Mouse (Mus musculus): ENCODE measurements at regions not wholly inside any gene's neighbourhood (a gene's known extent, or its start where the extent isn't known, plus 50 kb on each side); places are given as distances from the start of the nearest gene placed in this dataset.

DNA sequence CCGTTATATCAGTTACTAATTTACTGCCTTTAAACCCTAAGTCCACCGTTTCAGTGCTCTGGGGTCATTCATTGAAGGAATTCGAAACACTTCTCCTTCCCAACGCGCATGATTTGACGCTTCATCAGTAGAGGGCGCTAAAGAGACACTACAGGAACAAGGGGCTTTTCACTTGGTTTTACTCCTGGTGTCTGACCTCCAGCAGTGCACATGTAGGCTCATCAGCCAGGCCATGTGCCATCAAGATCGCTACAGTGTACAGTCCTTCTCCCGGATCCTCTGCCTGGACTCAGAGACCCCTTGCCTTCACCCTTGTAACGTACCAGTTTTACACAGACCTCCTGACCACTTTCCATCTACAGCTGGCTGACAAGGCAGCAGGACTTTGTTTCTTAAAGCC lies 250.7 kb upstream of the Tsc22d2 start:
- no peak overlapping the region for H3K4me3 ChIP-seq (replicated peaks)
- no peaks in the 10 kb centered on the region for H3K36me3 ChIP-seq (replicated peaks)
- H3K4me2 ChIP-seq: no peak overlapping the region
- no peak overlapping the region for H3K27ac ChIP-seq (replicated peaks)
- no peak overlapping the region for H3K9ac ChIP-seq
- no peaks in the 10 kb centered on the region for H3K4me1 ChIP-seq (replicated peaks)
- no peaks in the 10 kb centered on the region for H3K9me3 ChIP-seq (replicated peaks)
- 5% methylated on average over 10 of the region's 10 CpGs for WGBS (ENCODE audit: insufficient replicate concordance)
- no peaks in the 10 kb centered on the region for H3K27me3 ChIP-seq
- ATAC-seq (ENCODE audit: insufficient read depth): no peak

DNA sequence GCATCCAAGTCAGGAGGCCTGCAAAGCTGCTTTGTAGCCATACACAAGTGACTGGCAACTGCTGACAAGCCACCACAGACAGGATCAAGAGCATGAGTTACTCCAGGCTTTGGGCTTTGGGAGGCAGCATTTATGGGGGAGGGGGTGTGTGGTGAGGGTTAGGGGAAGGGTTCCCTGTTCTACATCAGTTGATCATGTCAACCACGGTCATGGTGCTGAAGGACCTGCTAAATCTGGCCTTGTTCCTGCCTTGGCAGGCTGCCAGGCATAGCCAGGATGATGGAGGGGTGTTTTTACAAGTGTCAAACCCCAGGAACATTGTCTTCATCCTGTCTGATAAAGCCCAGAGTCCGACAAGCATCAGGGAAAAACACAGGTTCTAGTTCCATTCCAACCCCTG lies 247.9 kb upstream of the Tsc22d2 start:
- no peak overlapping the region for H3K9ac ChIP-seq
- no peaks in the 10 kb centered on the region for H3K9me3 ChIP-seq (replicated peaks)
- 30% methylated on average over 2 of the region's 2 CpGs for WGBS (ENCODE audit: insufficient replicate concordance)
- H3K4me1 ChIP-seq (replicated peaks): no peaks in the 10 kb centered on the region
- H3K4me3 ChIP-seq (replicated peaks): no peak overlapping the region
- H3K36me3 ChIP-seq (replicated peaks): no peaks in the 10 kb centered on the region
- ATAC-seq (ENCODE audit: insufficient read depth): no peak
- H3K27me3 ChIP-seq: no peaks in the 10 kb centered on the region
- no peak overlapping the region for H3K27ac ChIP-seq (replicated peaks)
- H3K4me2 ChIP-seq: no peak overlapping the region

DNA sequence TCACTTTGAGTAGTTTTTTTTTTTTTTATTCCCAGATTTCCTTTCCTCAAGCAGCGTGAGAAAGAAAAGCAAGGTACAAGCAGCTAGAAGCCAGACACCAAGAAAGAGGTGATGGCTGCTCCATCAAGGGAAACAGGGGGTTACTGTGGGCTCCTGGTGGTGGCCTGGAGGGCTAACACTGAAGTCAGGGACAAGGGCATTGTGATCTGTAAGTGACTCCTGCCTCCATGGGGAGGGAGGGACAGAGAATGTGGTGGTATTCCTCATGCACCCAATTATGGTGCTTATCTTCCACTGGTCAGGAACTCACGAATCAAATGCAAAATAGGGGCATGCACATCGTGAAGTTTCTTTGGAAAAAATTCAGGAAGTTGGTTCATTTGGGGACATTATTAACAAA lies 247.4 kb upstream of the Tsc22d2 start:
- no peak overlapping the region for H3K27ac ChIP-seq (replicated peaks)

DNA sequence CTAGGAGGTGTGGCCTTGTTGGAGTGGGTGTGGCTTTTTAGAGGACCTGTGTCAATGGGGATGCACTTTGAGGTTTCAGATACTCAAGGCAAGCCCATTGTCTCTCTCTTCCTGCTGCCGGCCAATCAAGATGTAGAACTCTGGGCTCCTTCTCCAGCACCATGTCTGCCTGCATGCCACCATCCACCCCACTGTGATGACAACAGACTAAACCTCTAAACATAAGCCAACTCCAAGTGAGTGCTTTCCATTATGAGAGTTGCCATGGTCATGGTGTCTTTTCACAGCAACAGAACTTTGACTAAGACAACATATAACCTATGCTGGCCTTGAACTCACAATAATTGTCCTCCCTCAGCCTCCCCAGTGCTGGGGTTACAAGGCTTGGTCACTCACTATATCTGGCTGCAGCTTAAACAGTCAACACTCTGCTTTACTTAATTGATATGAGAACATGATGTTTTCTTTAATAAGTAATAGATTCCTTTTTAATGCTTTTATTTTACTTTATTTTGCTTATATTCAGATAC lies 246.7 kb upstream of the Tsc22d2 start:
- Histone ChIP-seq H3K4me3 (replicated peaks) (no peak overlapping the region), H3K27ac (replicated peaks) (no peak overlapping the region), H3K9me3 (replicated peaks) (no peaks in the 10 kb centered on the region), H3K4me2 (no peak overlapping the region), H3K27me3 (no peaks in the 10 kb centered on the region), H3K36me3 (replicated peaks) (no peaks in the 10 kb centered on the region), H3K4me1 (replicated peaks) (no peaks in the 10 kb centered on the region), H3K9ac (no peak overlapping the region)
- ATAC-seq (ENCODE audit: insufficient read depth): no peak
- 64% methylated on average over 1 of the region's 1 CpGs for WGBS (ENCODE audit: insufficient replicate concordance)

More for the DNA sequence above, 247.4 kb upstream of the Tsc22d2 start:
- no peaks in the 10 kb centered on the region for H3K36me3 ChIP-seq (replicated peaks)
- H3K4me3 ChIP-seq (replicated peaks): no peak overlapping the region
- no peaks in the 10 kb centered on the region for H3K9me3 ChIP-seq (replicated peaks)
- H3K27me3 ChIP-seq: no peaks in the 10 kb centered on the region
- no peak for ATAC-seq (ENCODE audit: insufficient read depth)
- no peak overlapping the region for H3K9ac ChIP-seq
- H3K4me2 ChIP-seq: no peak overlapping the region
- 58% methylated on average over 3 of the region's 3 CpGs for WGBS (ENCODE audit: insufficient replicate concordance)
- H3K4me1 ChIP-seq (replicated peaks): no peaks in the 10 kb centered on the region

DNA sequence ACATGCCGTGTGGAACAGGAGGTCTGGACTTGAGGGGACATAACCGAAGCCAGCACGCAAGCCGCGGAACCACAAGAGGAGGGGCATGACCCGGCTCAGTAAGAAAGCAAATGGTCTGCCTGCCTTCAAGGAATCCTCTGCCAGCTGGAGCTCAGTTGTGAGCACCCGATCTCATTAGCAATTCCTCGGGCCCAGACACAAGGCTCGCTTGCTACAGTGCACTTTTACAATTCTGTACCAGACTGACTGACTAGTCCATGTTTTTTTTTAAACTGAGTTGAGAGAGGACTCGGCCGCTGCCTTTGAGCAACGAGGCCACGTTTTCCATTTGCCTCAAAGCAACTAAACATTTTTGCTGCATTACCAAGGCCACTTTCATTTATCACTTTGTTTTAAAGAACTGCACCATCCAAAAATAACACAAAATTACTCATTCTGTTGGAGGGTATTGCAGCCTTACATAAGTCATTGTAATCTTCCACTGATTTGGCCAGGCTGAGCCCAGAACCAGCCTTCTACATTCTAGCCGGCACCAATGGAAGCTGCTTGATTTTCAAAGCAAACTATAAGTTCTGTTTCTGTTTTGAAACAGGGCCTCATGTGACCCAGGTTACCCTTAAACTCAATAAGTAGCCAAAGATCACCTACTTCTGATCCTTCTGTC lies 245.9 kb upstream of the Tsc22d2 start:
- no peak overlapping the region for H3K27ac ChIP-seq (replicated peaks)
- ATAC-seq (ENCODE audit: insufficient read depth): no peak

DNA sequence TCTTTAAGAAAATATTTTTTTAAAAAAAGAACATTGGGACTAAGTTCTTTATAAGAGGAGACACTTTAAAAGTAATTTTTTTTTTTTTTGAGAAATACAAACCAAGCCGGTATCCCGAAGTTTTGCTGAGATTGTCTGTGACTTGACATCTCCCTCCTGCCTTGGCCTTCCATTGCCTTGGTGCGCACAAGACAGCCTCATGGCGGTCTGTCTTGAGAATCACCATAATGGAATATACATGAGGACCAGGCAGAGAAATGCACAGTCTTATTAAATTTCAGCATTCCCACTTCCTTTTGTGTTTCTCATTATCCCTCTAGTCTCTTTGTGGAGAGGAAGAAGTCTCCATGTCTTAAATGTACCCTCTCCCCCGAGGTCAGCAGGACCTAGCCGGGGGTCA lies 244.7 kb upstream of the Tsc22d2 start:
- H3K27ac ChIP-seq (replicated peaks): no peak overlapping the region
- H3K4me3 ChIP-seq (replicated peaks): no peak overlapping the region
- WGBS (ENCODE audit: insufficient replicate concordance): 70% methylated on average over 6 of the region's 6 CpGs
- H3K36me3 ChIP-seq (replicated peaks): no peaks in the 10 kb centered on the region
- H3K4me2 ChIP-seq: no peak overlapping the region
- no peaks in the 10 kb centered on the region for H3K9me3 ChIP-seq (replicated peaks)
- H3K9ac ChIP-seq: no peak overlapping the region
- no peak for ATAC-seq (ENCODE audit: insufficient read depth)
- no peaks in the 10 kb centered on the region for H3K27me3 ChIP-seq
- H3K4me1 ChIP-seq (replicated peaks): no peaks in the 10 kb centered on the region

More for the DNA sequence above, 245.9 kb upstream of the Tsc22d2 start:
- 67% methylated on average over 14 of the region's 14 CpGs for WGBS (ENCODE audit: insufficient replicate concordance)
- H3K4me2 ChIP-seq: no peak overlapping the region
- no peaks in the 10 kb centered on the region for H3K4me1 ChIP-seq (replicated peaks)
- no peaks in the 10 kb centered on the region for H3K27me3 ChIP-seq
- no peaks in the 10 kb centered on the region for H3K36me3 ChIP-seq (replicated peaks)
- no peak overlapping the region for H3K4me3 ChIP-seq (replicated peaks)
- H3K9ac ChIP-seq: no peak overlapping the region
- no peaks in the 10 kb centered on the region for H3K9me3 ChIP-seq (replicated peaks)

DNA sequence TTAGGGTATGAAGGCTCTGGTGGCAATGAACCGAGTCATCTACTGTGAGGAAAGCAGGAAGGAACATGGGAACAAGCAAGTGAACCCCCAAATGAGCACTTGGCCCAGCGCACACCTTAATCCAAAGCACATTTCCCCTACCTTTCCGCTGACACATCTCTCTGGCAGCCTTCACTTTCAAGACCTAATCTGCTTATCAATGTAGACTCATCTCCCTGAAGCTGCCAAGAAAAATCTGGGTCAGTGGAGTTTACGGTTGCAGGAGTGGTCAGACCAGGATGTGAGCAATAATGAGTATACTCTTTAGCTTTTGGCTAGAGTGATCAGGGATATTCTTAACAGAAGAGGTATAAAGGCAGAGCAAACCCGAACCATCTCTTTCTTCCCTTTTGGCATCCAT lies 242.4 kb upstream of the Tsc22d2 start:
- H3K27me3 ChIP-seq: no peaks in the 10 kb centered on the region
- 64% methylated on average over 5 of the region's 5 CpGs for WGBS (ENCODE audit: insufficient replicate concordance)
- H3K9me3 ChIP-seq (replicated peaks): no peaks in the 10 kb centered on the region
- no peak overlapping the region for H3K4me2 ChIP-seq
- no peak overlapping the region for H3K27ac ChIP-seq (replicated peaks)
- no peak for ATAC-seq (ENCODE audit: insufficient read depth)
- no peaks in the 10 kb centered on the region for H3K4me1 ChIP-seq (replicated peaks)
- H3K36me3 ChIP-seq (replicated peaks): no peaks in the 10 kb centered on the region
- no peak overlapping the region for H3K9ac ChIP-seq
- no peak overlapping the region for H3K4me3 ChIP-seq (replicated peaks)

DNA sequence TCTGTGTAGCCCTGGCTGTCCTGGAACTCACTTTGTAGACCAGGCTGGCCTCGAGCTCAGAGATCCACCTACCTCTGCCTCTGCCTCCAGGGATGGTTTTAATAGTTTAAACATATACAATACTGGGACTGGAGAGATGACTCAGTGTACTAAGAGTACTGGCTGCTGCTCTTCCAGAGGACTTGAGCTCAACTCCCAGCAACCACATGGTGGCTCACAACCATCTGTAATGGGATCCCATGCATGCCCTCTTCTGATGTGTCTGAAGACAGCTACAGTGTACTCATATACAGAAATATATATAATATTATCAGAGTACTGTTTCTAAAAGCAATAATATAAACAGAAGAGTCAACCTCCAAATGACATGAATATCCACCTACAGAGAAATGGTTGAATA lies 240.7 kb upstream of the Tsc22d2 start:
- ATAC-seq (ENCODE audit: insufficient read depth): no peak
- Histone ChIP-seq H3K4me3 (replicated peaks) (no peak overlapping the region), H3K36me3 (replicated peaks) (no peaks in the 10 kb centered on the region), H3K9ac (no peak overlapping the region), H3K27me3 (no peaks in the 10 kb centered on the region), H3K4me2 (no peak overlapping the region), H3K9me3 (replicated peaks) (no peaks in the 10 kb centered on the region), H3K4me1 (replicated peaks) (no peaks in the 10 kb centered on the region), H3K27ac (replicated peaks) (no peak overlapping the region)
- 42% methylated on average over 1 of the region's 1 CpGs for WGBS (ENCODE audit: insufficient replicate concordance)

DNA sequence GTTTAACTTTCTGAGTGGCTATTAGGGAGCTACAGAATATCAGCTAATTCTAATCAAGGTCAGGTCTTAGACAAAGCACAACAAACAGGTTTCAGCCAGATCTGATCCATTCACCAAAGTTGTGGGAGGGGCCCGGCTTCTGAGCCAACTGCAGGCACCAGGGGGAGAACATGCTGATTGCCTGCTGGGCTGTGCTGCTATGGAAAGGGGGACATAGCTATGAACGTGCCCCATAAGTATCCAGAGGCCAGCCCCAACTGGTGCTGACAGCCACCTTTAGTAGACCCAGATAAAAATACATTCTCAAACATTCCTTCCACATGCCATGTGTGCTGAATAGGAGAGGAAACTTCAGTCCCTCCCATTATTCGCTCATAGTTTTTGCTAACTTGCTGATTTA lies 232.8 kb upstream of the Tsc22d2 start:
- H3K4me2 ChIP-seq: no peak overlapping the region
- H3K9ac ChIP-seq: no peak overlapping the region
- no peaks in the 10 kb centered on the region for H3K4me1 ChIP-seq (replicated peaks)
- no peak overlapping the region for H3K27ac ChIP-seq (replicated peaks)
- ATAC-seq (ENCODE audit: insufficient read depth): no peak
- 46% methylated on average over 3 of the region's 3 CpGs for WGBS (ENCODE audit: insufficient replicate concordance)
- H3K4me3 ChIP-seq (replicated peaks): no peak overlapping the region
- no peaks in the 10 kb centered on the region for H3K36me3 ChIP-seq (replicated peaks)
- no peaks in the 10 kb centered on the region for H3K27me3 ChIP-seq
- H3K9me3 ChIP-seq (replicated peaks): no peaks in the 10 kb centered on the region

DNA sequence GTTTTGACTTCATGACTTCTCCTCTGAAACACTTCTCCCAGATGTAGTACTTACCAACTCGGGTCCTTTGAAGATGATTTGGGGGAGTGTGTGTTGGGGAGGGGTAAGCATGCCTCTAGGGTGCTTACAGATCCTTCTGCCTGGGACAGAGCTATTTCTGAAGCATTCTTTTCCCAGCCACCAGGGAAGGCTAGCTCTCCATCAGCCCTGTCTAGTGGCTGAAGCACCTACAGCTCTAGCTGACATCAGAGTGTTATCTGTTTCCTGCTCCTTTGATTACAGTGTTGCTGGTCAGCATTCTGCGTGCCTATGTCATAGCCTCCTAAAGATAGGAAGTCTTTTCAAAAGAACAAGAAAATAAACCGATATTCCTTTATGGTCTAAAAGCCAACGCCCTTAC lies 232.2 kb upstream of the Tsc22d2 start:
- no peak overlapping the region for H3K4me3 ChIP-seq (replicated peaks)
- H3K4me1 ChIP-seq (replicated peaks): no peaks in the 10 kb centered on the region
- ATAC-seq (ENCODE audit: insufficient read depth): no peak
- H3K36me3 ChIP-seq (replicated peaks): no peaks in the 10 kb centered on the region
- H3K9ac ChIP-seq: no peak overlapping the region
- H3K9me3 ChIP-seq (replicated peaks): no peaks in the 10 kb centered on the region
- H3K27me3 ChIP-seq: no peaks in the 10 kb centered on the region
- H3K27ac ChIP-seq (replicated peaks): no peak overlapping the region
- H3K4me2 ChIP-seq: no peak overlapping the region
- 34% methylated on average over 4 of the region's 4 CpGs for WGBS (ENCODE audit: insufficient replicate concordance)

DNA sequence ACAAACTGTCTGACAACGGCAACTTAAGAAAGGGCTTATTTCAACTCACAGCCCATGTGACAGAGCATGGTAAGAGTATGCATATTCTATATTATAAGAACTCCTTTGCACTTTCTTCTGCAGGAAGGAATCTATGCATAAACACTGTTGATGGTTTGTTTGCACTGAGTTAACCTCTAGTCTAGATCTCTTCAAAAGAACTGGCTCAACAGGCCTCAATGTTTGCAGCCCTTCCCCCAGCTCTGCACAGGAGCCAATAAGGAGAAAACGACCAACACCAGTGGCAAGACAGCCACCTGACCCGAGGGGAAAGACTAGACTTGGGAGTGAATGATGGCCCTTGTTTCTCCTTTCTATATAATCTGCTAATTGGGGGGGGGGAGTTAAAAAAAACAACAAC lies 231.2 kb upstream of the Tsc22d2 start:
- no peak overlapping the region for H3K4me2 ChIP-seq
- no peak overlapping the region for H3K27ac ChIP-seq (replicated peaks)
- H3K9ac ChIP-seq: no peak overlapping the region
- ATAC-seq (ENCODE audit: insufficient read depth): no peak
- no peak overlapping the region for H3K4me3 ChIP-seq (replicated peaks)
- no peaks in the 10 kb centered on the region for H3K9me3 ChIP-seq (replicated peaks)
- H3K36me3 ChIP-seq (replicated peaks): no peaks in the 10 kb centered on the region
- H3K27me3 ChIP-seq: no peaks in the 10 kb centered on the region
- no peaks in the 10 kb centered on the region for H3K4me1 ChIP-seq (replicated peaks)
- WGBS (ENCODE audit: insufficient replicate concordance): 32% methylated on average over 3 of the region's 3 CpGs

DNA sequence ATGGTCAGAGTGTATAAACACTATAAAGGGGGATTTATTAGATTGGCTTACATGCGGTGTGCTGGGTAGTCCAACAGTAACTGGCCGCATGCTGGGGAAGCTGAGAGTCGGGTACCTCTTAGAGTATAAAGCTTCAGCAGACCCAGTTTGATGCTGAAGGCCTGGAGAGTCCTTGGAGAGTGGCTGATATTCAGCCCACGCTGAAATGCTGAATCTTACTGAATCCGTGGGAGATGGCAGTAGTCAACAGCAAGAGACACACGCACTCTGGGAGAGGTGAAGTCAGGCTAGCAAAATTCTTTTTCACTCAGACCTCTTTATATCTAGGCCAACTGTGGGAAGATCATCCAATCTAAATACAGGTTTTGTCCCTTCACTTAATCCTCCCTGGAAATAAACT lies 214.1 kb upstream of the Tsc22d2 start:
- Histone ChIP-seq H3K27me3 (no peaks in the 10 kb centered on the region), H3K27ac (replicated peaks) (no peak overlapping the region), H3K4me1 (replicated peaks) (no peaks in the 10 kb centered on the region), H3K9me3 (replicated peaks) (no peaks in the 10 kb centered on the region), H3K36me3 (replicated peaks) (no peaks in the 10 kb centered on the region), H3K9ac (no peak overlapping the region), H3K4me3 (replicated peaks) (no peak overlapping the region), H3K4me2 (no peak overlapping the region)
- no peak for ATAC-seq (ENCODE audit: insufficient read depth)
- WGBS (ENCODE audit: insufficient replicate concordance): 70% methylated on average over 6 of the region's 6 CpGs
